Mouse (Mus musculus) neural tube, embryonic 12.5 days (tissue): ENCODE measurements around the gene Rnf103. TPM values are rescaled to one million over a fixed set of nuclear protein-coding genes. Genes with fewer than 3 reads are reported as not detected.

Experiments
- ATAC-seq: fragments of 200-750 bp; cut with Nextera tagmentation; 2 replicates; pipeline ENCODE4 v1.8.0; 2017; ENCODE audit warnings: low read depth, mild to moderate bottlenecking, moderate TSS enrichment, moderate library complexity; ENCODE audit not compliant: low FRiP score
- H3K27ac ChIP-seq: fragments of 300-500 bp; sonication (generic); 2 replicates; pipeline ENCODE4 v1.5.1; 2016
- H3K27me3 ChIP-seq: fragments of 300-500 bp; sonication (generic); replicated peaks from 2 replicates; pipeline ENCODE4 v1.6.1; 2016; ENCODE audit warnings: mild to moderate bottlenecking
- H3K36me3 ChIP-seq: fragments of 300-500 bp; sonication (generic); 2 replicates; pipeline ENCODE4 v1.6.1; 2016; ENCODE audit warnings: mild to moderate bottlenecking
- H3K4me1 ChIP-seq: fragments of 300-500 bp; sonication (generic); 2 replicates; pipeline ENCODE4 v1.6.1; 2016
- H3K4me2 ChIP-seq: fragments of 300-500 bp; sonication (generic); replicated peaks from 2 replicates; pipeline ENCODE4 v1.6.1; 2016; ENCODE audit warnings: mild to moderate bottlenecking
- H3K4me3 ChIP-seq: fragments of 300-500 bp; sonication (generic); 2 replicates; pipeline ENCODE4 v1.5.1; 2016
- H3K9ac ChIP-seq: fragments of 300-500 bp; sonication (generic); 2 replicates; pipeline ENCODE4 v1.6.1; 2016; ENCODE audit warnings: mild to moderate bottlenecking
- H3K9me3 ChIP-seq: fragments of 300-500 bp; sonication (generic); 2 replicates; pipeline ENCODE4 v1.6.1; 2016; ENCODE audit warnings: mild to moderate bottlenecking
- WGBS: fragments of 180-500 bp; shearing (Covaris S2); methylation state at CpG from one replicate; pipeline ENCODE4 v1.1.7; 2016; 5-methylcytosine and 5-hydroxymethylcytosine counted together
- polyA plus RNA-seq: library from polyadenylated mRNA; unstranded; fragments of >200 nt; fragmentation: Nextera tagmentation; extraction: Ambion mirVana; gene quantifications from 2 replicates; pipeline ENCODE4 v1.2.1, GENCODE M21; 2016

Rnf103 gene
- polyA plus RNA-seq, 1 experiment from 2014 or later = 28.4 TPM

GRCm38 (mm10) chr6:71556826-71557225 lies 63.1 kb downstream of the Rnf103 start:
- H3K27me3 ChIP-seq = no peaks in the 10 kb centered on the region
- ATAC-seq = no peak
- H3K9me3 ChIP-seq = no peaks in the 10 kb centered on the region
- no peaks in the 10 kb centered on the region for H3K4me1 ChIP-seq
- no peak overlapping the region for H3K27ac ChIP-seq
- H3K4me2 ChIP-seq = no peak overlapping the region
- H3K4me3 ChIP-seq = no peak overlapping the region
- H3K9ac ChIP-seq = no peak overlapping the region
- peaks cover 9% of the 10 kb centered on the region for H3K36me3 ChIP-seq
- 94% methylated on average over 2 of the region's 2 CpGs for WGBS

Other genes with a start within 250 kb of the Rnf103 start
- 25.3 and 26.6 TPM in 2 replicates for gene Krcc1, start 222.2 kb upstream of the Rnf103 start, polyA plus RNA-seq
- gene Smyd1, start 171.7 kb upstream of the Rnf103 start, polyA plus RNA-seq = 2.0 and 2.8 TPM in 2 replicates
- 0.27 TPM in 1 of 2 replicates, not detected in the other for gene Cd8b1, start 171.1 kb upstream of the Rnf103 start, polyA plus RNA-seq
- not detected in 2 replicates for gene Cd8a, start 120.5 kb upstream of the Rnf103 start, polyA plus RNA-seq
- gene Rmnd5a, start 53.3 kb upstream of the Rnf103 start, polyA plus RNA-seq = 15.2 and 17.4 TPM in 2 replicates
- gene Chmp3, start 49.9 kb downstream of the Rnf103 start, polyA plus RNA-seq = 52.2 and 59.5 TPM in 2 replicates
- gene Kdm3a, start 139.1 kb downstream of the Rnf103 start, polyA plus RNA-seq = 77.8 and 79.6 TPM in 2 replicates
- gene Reep1, start 213.7 kb downstream of the Rnf103 start, polyA plus RNA-seq = 141 and 158 TPM in 2 replicates